Mouse (Mus musculus) embryonic fibroblast, embryonic 13.5 days (primary cell): ENCODE measurements around the gene Dgkk.

ENCODE experiments used
- CTCF ChIP-seq: IDR thresholded peaks from 2 replicates; pipeline ENCODE4 v1.5.1; 2011; ENCODE audit warnings: mild to moderate bottlenecking, control low read depth, low read length, moderate library complexity, borderline replicate concordance; ENCODE audit not compliant: insufficient read depth
- POLR2A ChIP-seq: IDR thresholded peaks from 2 replicates; pipeline ENCODE4 v1.6.1; 2011; ENCODE audit warnings: low read depth, mild to moderate bottlenecking, control low read depth, low read length, moderate library complexity

GRCm38 (mm10) chrX:6922165-6922564 is 143.1 kb downstream of the Dgkk start:
- TF ChIP-seq CTCF = no peak
- TF ChIP-seq POLR2A = no peak
